Mouse (Mus musculus) cerebellum, adult 9-10 months (tissue): ENCODE data around the gene Trex2.

Experiments
- DNase-seq: peaks from one replicate; pipeline ENCODE4 v3.0.0; 2022

The Trex2 gene

GRCm38 (mm10) chrX:73435252-73435651, at the start of gene Trex2:
TSS of gene Trex2 (minus strand) at chrX:73435344.
- DNase-seq = no peak

GRCm38 (mm10) chrX:73484870-73485269, 49.7 kb upstream of the Trex2 start:
- DNase-seq = no peak

GRCm38 (mm10) chrX:73484076-73484475, 48.9 kb upstream of the Trex2 start:
- DNase-seq = no peak

- DNase-seq = no peak
These were observed 48.3 kb upstream of the Trex2 start, which contains the start of gene Bgn for GRCm38 (mm10) chrX:73483484-73483810. TSS of gene Bgn (plus strand) at chrX:73483602.

- DNase-seq = no peak
These were observed 47.7 kb upstream of the Trex2 start for GRCm38 (mm10) chrX:73482643-73483483.

GRCm38 (mm10) chrX:73480334-73480733, 45.2 kb upstream of the Trex2 start:
- no peak for DNase-seq

GRCm38 (mm10) chrX:73479656-73480055, 44.5 kb upstream of the Trex2 start:
- no peak for DNase-seq

- no peak for DNase-seq
These were observed 42.4 kb upstream of the Trex2 start for GRCm38 (mm10) chrX:73477500-73477899.

GRCm38 (mm10) chrX:73476621-73477020, 41.5 kb upstream of the Trex2 start:
- no peak for DNase-seq

- DNase-seq = no peak
These were observed 40.6 kb upstream of the Trex2 start for GRCm38 (mm10) chrX:73475658-73476256.

GRCm38 (mm10) chrX:73474340-73475165, 39.4 kb upstream of the Trex2 start:
- DNase-seq = no peak

- DNase-seq = no peak
These were observed 36.6 kb upstream of the Trex2 start for GRCm38 (mm10) chrX:73471764-73472163.

GRCm38 (mm10) chrX:73468752-73469151, 33.6 kb upstream of the Trex2 start:
- DNase-seq = no peak

- DNase-seq = no peak
These were observed 33.2 kb upstream of the Trex2 start for GRCm38 (mm10) chrX:73468330-73468729.

- no peak for DNase-seq
These were observed 32.5 kb upstream of the Trex2 start for GRCm38 (mm10) chrX:73467446-73468241.

- no peak for DNase-seq
These were observed 30.5 kb upstream of the Trex2 start for GRCm38 (mm10) chrX:73465483-73466186.

GRCm38 (mm10) chrX:73460792-73461191, 25.6 kb upstream of the Trex2 start:
- DNase-seq = no peak

- DNase-seq = peak; percentile 90
These were observed 23.8 kb upstream of the Trex2 start, which contains the start of gene Haus7 for GRCm38 (mm10) chrX:73458877-73459392. TSS of gene Haus7 (minus strand) at chrX:73459044.

GRCm38 (mm10) chrX:73451949-73452348, 16.8 kb upstream of the Trex2 start:
- DNase-seq = peak; percentile 73

GRCm38 (mm10) chrX:73441428-73441827, 6.3 kb upstream of the Trex2 start:
- no peak for DNase-seq

- DNase-seq = no peak
These were observed 2.3 kb downstream of the Trex2 start for GRCm38 (mm10) chrX:73432850-73433249.

GRCm38 (mm10) chrX:73430036-73430435, 5.1 kb downstream of the Trex2 start:
- DNase-seq = peak; percentile 11
